Mouse (Mus musculus) urinary bladder, adult 2 months (tissue): ENCODE results near the gene Ankk1. TPM values are rescaled to one million over a fixed set of nuclear protein-coding genes. Genes with fewer than 3 reads are reported as not detected.

ENCODE experiments used
- DNase-seq: peaks from one replicate; pipeline ENCODE4 v3.0.0; 2022; ENCODE audit warnings: low spot score
- polyA plus RNA-seq: library from polyadenylated mRNA; depleted of rRNA; stranded (reverse); fragments of >200 nt; gene quantifications from 2 replicates; pipeline ENCODE4 v1.2.3, GENCODE M21; 2012; rRNA removed

Gene Ankk1
- 0.07 and 0.08 TPM in 2 replicates for polyA plus RNA-seq

GRCm38 (mm10) chr9:49426921-49427320 is at the start of gene Ankk1:
TSS of gene Ankk1 (minus strand) at chr9:49427021.
- DNase-seq: no peak

GRCm38 (mm10) chr9:49472126-49472525 is 45.3 kb upstream of the Ankk1 start:
- no peak for DNase-seq

DNA sequence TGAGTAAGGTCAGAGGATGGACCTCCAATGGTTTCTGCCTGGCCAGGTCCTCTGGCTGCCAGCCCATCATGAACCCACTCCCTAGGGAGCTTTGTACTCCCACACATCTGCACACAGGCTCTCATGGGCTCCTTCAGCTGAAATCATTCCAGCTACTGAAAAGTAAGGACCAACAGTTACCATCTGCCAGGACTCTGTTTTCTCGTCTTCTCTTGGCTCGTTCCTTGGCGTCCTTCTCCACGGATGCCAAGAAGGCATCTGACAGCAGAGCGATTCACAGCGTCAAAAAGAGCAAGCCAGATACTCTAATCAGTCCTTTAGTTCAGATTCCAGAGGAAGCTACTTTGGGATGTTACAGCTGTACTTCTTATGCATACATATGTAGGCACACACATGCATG is 44.1 kb upstream of the Ankk1 start:
- no peak for DNase-seq

DNA sequence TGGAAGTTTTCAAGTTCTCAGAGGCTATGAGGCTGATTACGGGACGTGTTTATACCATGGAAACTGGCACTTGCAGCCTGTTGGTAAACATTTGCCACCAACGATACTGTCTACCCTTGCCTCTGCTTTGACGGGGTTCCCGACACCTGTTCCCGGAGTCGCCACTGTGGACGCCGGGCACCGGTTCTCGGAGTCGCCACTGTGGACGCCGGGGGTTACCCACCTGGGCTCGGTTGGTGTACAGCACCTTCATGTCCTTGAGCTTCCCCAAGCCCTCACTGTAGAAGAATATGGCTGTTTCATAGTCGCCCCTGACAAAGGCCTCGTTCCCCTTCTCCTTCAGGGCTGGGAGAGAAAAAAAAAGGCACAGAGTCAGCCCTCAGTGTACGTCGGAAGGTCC is 43.2 kb upstream of the Ankk1 start:
- no peak for DNase-seq

DNA sequence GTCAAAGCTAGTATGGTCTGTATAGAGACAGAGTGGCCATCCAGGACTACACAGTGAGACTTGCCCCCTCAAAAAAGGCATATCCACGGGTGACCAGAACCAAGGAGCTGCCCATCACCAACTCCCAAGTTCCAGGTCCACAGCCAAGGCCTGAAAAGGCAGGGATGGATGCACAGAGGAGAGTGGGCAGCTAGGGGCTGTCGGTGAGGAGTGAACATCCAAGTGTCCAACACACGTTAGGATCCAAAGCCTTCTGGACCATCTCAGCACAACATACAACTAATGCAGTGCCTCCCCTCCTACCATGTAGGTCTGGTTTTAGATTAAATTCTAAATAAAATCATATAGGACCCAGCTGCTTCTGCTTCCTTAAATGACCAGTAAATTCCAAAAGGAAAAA is 29.3 kb upstream of the Ankk1 start:
- no peak for DNase-seq

DNA sequence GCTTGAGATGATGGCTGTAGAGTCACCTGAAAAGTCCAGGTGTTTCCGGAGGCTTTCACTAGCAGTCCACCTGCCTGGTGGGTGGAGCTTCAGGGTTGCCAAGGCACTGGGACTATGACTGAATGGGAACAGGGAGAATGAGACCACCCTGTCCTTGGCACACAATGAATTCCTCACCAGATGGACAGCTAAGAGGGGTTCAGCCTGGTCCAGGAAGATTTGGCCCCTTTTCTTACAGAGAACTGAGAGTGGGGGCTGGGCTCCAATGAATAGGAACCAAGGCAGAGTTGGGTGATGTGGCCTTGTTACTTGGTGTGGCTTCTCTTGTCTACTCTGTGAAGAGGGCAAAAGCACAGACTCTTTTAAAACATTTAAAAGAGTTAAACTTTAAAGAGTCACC is 25.6 kb upstream of the Ankk1 start:
- no peak for DNase-seq

DNA sequence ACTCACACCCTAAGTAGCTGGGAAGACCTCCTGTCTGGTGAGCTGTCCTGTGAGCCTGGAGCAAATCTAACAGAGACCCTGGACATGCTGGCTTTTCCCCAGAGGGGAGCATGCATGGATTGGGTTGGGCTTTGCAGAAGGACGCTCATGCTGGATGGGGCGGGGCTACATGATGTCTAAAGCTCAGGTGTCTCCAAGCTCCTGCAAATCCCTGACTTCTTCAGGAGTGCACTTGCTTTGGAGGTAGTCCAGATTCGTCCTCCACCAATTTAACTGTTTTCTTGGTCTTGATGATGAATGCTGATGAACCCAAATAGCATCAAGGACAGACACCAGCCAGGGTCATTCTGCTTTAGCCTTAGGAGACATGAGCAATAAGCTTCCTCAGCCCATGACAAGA is 23.7 kb upstream of the Ankk1 start:
- DNase-seq: no peak

DNA sequence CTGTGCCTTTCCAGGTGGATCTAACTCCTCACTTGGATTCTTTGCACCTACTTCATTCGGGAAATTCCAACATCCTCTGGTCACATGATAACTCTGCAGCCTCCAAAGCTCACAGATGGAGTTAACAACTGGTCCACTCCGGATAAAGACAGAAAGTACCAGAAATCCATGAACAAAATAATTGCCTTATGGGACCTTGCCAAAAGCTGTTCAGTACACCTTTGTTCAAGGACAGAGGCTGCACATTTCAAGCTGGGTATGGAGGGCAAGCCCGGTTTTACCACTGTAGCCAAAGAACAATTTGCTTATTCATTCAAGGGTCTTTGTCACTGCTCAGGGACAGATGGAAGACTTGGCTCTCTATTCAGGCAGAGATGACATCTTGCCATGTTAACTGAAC is 15.8 kb upstream of the Ankk1 start:
- DNase-seq: no peak

- no peak for DNase-seq
Measured at GRCm38 (mm10) chr9:49427478-49427877, 657 bp upstream of the Ankk1 start.

- no peak for DNase-seq
Measured at GRCm38 (mm10) chr9:49425585-49425984, 1.2 kb downstream of the Ankk1 start.

- DNase-seq: no peak
Measured at GRCm38 (mm10) chr9:49423866-49424265, 3.0 kb downstream of the Ankk1 start.

DNA sequence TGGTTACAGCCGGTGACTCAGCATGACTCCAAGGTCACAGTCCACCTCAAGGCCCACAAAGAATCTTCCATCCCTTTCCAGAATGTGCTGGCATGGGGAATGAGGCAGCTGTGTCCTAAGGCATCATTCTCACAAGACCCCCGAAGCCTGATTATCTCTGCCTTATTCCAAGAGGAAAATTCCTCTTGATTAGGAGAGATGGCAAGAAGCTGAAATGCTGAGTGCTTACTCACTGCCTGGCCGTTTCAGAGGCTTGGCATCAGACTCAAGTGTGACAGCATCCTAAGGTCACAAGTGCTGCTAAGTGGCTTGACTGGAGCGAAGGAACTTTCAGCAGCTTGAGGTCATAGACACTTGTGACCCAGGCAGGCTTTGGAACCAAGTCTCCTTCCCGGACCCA is 16.2 kb downstream of the Ankk1 start:
- DNase-seq: no peak

- DNase-seq: no peak
Measured at GRCm38 (mm10) chr9:49407028-49407427, 19.8 kb downstream of the Ankk1 start.

DNA sequence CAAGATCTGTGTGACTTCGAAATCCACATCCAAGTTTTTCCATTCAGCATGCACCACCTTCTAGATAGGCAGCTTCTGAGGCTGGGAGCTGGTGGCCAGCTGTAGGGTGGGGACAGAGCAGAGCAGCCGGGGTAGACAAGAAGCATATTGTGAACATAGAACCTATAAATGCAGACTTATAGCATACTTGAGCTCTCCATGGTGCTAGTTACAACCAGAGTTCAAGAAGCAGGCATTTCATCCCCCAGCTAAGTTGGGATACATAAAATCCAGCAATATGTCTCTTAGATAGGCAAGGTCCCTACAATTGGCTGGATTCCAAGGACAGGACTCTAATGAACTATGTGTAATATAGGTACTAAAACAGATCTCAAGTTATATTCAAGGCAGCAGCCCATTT is 23.1 kb downstream of the Ankk1 start:
- no peak for DNase-seq

DNA sequence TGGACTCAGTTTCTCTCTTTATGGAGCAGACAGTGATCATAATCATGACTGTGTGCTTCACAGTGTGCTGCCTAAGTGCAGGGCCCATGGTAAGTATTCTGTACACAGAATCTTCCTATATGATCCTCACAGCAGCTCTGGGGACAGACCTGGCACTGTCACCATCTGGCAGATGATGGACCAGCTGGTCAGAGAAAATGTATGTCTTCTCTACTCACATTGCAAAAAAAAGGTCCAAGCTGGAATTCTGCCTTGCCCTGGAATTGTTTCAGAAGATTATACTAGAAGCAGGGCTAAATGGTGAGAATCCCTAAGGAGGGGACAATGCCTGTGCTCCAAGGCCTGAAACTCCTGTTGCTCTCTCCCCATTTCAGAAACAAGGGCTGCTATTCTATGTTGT is 30.8 kb downstream of the Ankk1 start:
- no peak for DNase-seq

DNA sequence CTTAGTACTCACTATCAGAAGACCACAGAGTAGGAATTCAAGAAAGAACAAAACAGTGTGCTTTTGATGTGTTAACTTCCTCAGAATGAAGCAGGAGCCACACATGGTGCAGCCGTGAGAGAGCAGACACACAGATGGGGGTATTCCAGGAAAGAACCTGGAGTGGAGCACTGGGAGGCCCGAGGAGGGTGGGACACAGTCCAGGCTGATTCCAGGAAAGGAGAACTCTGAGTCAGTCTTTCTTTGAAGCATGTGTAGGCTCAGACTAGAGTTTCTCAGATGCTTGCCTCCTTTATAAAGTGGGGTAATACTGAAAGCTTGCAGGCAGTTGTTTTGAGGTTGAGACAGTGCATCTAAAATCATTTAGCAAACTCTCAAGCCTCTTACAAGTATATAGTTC is 34.6 kb downstream of the Ankk1 start:
- no peak for DNase-seq

GRCm38 (mm10) chr9:49386119-49386518 is 40.7 kb downstream of the Ankk1 start:
- DNase-seq: no peak

DNA sequence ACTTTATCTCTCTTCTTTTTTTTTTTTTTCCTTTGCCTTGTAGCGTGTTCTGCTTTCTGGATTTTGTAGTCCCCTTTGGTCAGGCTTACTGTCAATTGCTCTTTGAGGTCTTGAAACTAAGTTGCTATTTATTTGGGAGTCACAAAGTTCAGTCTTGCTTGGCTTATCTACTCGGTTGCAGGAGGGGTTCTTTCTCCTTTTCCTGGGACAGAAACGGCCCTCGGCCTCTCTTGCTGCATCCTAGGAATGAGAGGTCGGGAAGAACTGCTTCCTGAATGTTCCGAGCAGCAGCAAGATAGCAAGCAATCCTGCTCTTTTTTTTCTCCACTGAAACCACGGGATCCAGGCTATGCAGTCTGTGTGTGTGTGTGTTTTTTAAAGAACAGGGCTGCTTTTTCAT is 41.5 kb downstream of the Ankk1 start:
- DNase-seq: no peak

- DNase-seq: no peak
Measured at GRCm38 (mm10) chr9:49384855-49385254, 42.0 kb downstream of the Ankk1 start.

DNA sequence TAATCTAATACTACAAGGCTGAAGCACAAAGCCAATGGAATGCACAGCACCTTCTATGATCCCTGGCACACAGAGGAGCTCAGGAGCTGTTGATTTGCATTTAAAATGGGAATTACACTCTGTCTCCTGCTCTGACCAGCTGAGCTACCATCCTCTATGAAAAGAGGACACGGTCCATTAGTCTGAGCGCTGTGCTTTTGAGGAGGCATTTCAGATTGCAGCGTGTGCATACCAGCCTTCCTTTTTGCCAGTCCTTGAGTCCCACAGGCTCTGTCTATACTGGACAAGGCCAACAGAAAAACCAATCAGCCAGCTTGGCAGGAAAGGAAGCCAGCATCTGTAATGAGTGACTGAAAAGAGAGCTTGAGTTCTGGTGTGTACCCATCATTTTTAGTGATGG is 42.8 kb downstream of the Ankk1 start:
- DNase-seq: no peak

DNA sequence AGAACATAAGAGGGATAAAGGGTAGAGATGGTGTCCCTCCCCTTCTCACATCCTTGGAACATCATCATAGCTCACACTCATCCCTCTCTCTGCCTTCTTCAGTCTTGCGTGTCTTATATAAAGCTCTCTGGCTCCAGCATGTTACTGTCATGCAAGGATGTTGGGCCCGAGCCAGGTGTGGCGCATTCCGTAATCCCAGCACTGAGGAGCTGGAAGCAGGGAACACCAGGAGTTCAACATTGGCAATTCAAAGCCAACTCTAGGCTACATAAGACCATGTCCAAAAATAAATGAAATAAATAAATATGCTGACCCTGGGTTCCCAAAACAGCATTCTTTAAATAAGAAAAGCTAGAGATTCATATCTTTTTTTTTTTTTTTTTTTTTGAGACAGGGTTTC is 46.9 kb downstream of the Ankk1 start:
- no peak for DNase-seq

GRCm38 (mm10) chr9:49373946-49374345 is 52.9 kb downstream of the Ankk1 start:
- no peak for DNase-seq

GRCm38 (mm10) chr9:49365763-49366162 is 61.1 kb downstream of the Ankk1 start:
- no peak for DNase-seq
